Mouse (Mus musculus) gastrocnemius, adult 18-20 months (tissue): ENCODE data around the gene Slc1a3. TPM values are rescaled to one million over a fixed set of nuclear protein-coding genes. Genes with fewer than 3 reads are reported as not detected.

Source experiments
- DNase-seq: peaks from one replicate; pipeline ENCODE4 v3.0.0; 2021; ENCODE audit warnings: low spot score
- total RNA-seq, 2 experiments: library from RNA; stranded (reverse); gene quantifications; 2 replicates each; pipeline ENCODE4 v1.2.3; 2021

Gene Slc1a3
- total RNA-seq, 2 experiments from 2014 or later: 1.4 to 1.8 TPM

GRCm38 (mm10) chr15:8614701-8615100 is 95.9 kb downstream of the Slc1a3 start:
- DNase-seq: no peak

DNA sequence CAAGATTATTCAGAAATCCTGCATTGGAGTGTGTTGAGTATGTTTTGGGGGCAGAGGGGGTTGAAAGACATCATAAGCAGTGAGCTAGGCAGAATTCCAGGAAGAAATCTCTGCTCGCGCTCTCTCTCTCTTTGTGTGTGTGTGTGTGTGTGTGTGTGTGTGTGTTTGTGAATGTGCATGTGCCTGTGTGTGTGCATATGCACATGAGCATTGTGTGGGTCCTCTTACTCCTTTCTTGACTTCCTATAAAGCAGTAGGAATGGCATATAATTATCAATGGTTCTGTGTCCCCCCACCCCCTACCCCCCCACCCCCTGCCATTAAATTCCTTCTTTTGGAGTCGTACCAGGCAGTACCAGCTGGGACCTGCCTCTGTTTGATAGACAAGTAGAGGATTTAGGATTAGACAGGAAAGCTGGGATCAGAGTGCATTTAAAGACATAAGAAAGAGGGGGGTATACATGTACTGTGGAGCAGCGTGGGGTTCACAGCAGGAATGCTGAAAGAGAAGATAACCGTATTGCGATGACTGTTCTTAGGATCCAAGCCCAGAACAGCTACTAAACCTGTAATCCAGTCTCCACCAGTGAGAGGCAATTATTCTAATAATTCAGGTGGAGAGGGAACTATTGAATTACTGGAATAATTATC is 104.9 kb downstream of the Slc1a3 start:
- no peak for DNase-seq

- no peak for DNase-seq
Measured at GRCm38 (mm10) chr15:8602362-8602761, 108.2 kb downstream of the Slc1a3 start.

DNA sequence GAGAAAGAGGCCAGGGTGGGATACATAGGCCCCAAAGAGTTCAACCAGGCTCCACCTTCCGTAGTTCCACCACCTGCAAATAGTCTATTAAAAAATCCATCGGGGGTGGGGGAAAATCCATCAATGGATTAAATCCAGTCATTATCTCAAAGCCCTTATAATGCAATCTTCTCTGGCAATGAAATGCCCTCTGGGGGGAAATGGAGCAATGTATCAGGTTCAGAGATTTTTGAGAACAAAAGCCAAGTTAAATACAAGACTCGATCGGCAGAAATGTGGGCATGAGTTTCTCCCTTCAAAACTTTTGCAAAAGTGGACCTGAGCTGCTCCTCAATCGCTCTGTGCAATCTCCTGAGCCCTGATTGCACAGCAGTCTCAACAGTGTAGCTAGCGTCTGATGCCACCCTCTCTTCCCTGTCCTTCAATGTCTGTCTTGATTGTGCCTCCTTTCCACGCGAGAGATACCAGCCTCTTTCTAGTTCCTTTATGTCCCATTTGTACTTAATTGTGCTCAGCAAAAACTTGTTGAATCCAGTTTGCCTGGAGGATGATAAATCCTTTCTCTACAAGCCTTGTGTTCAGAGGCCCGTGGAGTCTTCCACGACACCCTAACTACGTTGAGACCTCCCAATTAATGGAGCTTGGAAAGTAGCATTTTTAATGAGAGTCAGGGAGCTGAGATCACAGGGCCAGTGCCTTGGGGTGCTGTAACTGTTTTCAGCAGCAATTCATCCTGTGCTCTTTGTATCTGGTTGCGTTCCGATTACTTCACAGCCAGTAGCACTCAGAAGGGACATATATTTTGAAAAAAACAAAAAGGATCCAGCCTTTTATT is 109.0 kb downstream of the Slc1a3 start:
- no peak for DNase-seq

- no peak for DNase-seq
Measured at GRCm38 (mm10) chr15:8596375-8596900, 114.1 kb downstream of the Slc1a3 start.

GRCm38 (mm10) chr15:8595226-8595625 is 115.3 kb downstream of the Slc1a3 start:
- DNase-seq: no peak

GRCm38 (mm10) chr15:8589503-8590116 is 121.0 kb downstream of the Slc1a3 start:
- peak; percentile 56 for DNase-seq

DNA sequence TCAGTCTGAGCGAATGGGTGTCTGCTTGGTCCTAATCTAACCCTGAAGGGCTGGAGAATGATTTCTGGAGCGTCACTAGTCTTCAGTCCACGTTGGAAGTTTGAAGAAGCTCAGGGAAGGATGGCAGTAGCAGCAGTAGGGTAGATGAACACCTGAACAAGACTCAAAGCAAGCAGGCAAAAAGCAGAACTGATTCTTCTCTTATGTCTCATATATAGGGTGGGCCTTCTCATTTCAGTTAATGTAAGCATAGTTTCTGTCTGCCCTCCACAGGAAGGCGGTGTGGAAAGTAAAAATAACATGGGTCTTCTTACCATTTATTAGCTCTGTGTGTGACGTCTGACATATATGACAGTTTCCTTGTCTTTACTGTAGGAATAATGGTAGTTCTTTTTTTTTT is 122.5 kb downstream of the Slc1a3 start:
- no peak for DNase-seq

- DNase-seq: peak; percentile 51
Measured at GRCm38 (mm10) chr15:8586822-8587281, 123.7 kb downstream of the Slc1a3 start.

Other genes with a start within 250 kb of the Slc1a3 start
- not detected for gene Gm2310, start 190.8 kb downstream of the Slc1a3 start, total RNA-seq